Mouse (Mus musculus): ENCODE measurements around the gene Zbtb48.

DNA sequence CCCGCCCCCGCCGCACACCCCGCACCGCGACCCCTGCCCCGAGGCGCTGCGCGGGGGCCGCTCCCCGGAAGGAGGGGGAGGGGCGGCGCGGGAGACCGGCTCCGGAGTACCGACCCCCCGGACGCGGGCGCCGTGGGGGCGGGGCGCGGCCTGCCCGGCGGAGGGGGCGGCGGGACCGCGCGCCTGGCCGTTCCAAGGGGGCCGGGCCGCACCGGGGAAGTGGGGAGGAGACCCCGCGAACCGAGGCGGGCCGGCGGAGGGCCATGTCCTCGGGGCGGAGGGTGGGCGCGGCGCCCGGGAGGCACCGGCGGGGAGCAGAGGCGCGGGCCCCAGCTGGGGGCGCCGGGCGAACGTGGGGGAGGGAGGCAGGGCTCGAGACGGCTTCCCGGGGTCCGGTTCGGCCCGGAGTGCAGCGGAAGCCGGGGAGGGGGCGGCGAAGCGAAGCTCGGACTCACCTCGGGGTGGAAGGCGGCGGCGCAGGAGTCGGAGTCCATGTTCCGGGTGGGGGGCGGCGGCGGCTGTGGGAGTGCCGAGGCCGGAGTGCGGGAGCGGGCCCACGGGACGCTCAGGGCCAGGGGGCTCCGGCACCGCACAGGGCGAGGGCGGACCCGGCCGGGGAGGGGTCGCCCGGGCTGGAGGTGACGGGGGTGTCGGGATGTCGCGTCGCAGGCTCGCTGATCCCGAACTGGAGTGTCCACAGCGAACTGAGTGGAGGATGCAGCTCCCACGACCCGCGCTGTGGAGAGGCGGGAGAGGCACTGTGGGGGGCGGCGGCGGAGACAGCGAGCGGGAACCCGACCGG is 31.9 kb downstream of the Zbtb48 start:
- TF ChIP-seq CTCF (IDR thresholded peaks at IDR 0.05; ENCODE audit: low read depth, low read length) (no peak), GATA1 (IDR thresholded peaks at IDR 0.05; ENCODE audit: borderline replicate concordance, low read length) (no peak), TAL1 (conservative IDR thresholded peaks at IDR 0.05; ENCODE audit: low read depth, low read length) (no peak)
